Mouse (Mus musculus) embryonic facial prominence, embryonic 12.5 days (tissue): ENCODE data around the gene Tjp1. TPM values are rescaled to one million over a fixed set of nuclear protein-coding genes. Genes with fewer than 3 reads are reported as not detected.

Experiments used
- ATAC-seq: fragments of 200-750 bp; cut with Nextera tagmentation; 2 replicates; pipeline ENCODE4 v1.8.0; 2017; ENCODE audit not compliant: insufficient number of reproducible peaks, insufficient read depth, low FRiP score, low TSS enrichment
- H3K27ac ChIP-seq: fragments of 300-500 bp; sonication (generic); 2 replicates; pipeline ENCODE4 v1.5.1; 2016; ENCODE audit warnings: mild to moderate bottlenecking
- H3K27me3 ChIP-seq: fragments of 300-500 bp; sonication (generic); 2 replicates; pipeline ENCODE4 v1.6.1; 2016; ENCODE audit warnings: mild to moderate bottlenecking, moderate library complexity
- H3K36me3 ChIP-seq: fragments of 300-500 bp; sonication (generic); 2 replicates; pipeline ENCODE4 v1.6.1; 2016; ENCODE audit warnings: mild to moderate bottlenecking
- H3K4me1 ChIP-seq: fragments of 300-500 bp; sonication (generic); 2 replicates; pipeline ENCODE4 v1.6.1; 2016
- H3K4me2 ChIP-seq: fragments of 300-500 bp; sonication (generic); replicated peaks from 2 replicates; pipeline ENCODE4 v1.6.1; 2016; ENCODE audit warnings: mild to moderate bottlenecking, moderate library complexity
- H3K4me3 ChIP-seq: fragments of 300-500 bp; sonication (generic); 2 replicates; pipeline ENCODE4 v1.5.1; 2016; ENCODE audit warnings: mild to moderate bottlenecking
- H3K9ac ChIP-seq: fragments of 300-500 bp; sonication (generic); 2 replicates; pipeline ENCODE4 v1.6.1; 2016; ENCODE audit warnings: mild to moderate bottlenecking, moderate library complexity
- H3K9me3 ChIP-seq: fragments of 300-500 bp; sonication (generic); 2 replicates; pipeline ENCODE4 v1.6.1; 2016; ENCODE audit warnings: mild to moderate bottlenecking, moderate library complexity
- WGBS: fragments of 180-500 bp; shearing (Covaris S2); methylation state at CpG from one replicate; pipeline ENCODE4 v1.1.7; 2016; 5-methylcytosine and 5-hydroxymethylcytosine counted together
- polyA plus RNA-seq: library from polyadenylated mRNA; unstranded; fragments of >200 nt; fragmentation: Nextera tagmentation; extraction: Ambion mirVana; gene quantifications from 2 replicates; pipeline ENCODE4 v1.2.1, GENCODE M21; 2016

Gene Tjp1
- polyA plus RNA-seq, 1 experiment from 2014 or later, result 27.6 TPM

GRCm38 (mm10) chr7:65382515-65383283 is 144.9 kb downstream of the Tjp1 start:
- Histone ChIP-seq H3K4me3 (no peak overlapping the region), H3K9me3 (no peaks in the 10 kb centered on the region), H3K9ac (no peak overlapping the region), H3K27me3 (no peaks in the 10 kb centered on the region), H3K36me3 (no peaks in the 10 kb centered on the region), H3K4me1 (no peaks in the 10 kb centered on the region), H3K4me2 (no peak overlapping the region), H3K27ac (no peak overlapping the region)
- 74% methylated on average over 10 of the region's 10 CpGs for WGBS
- no peak for ATAC-seq

GRCm38 (mm10) chr7:65381896-65382295 is 145.7 kb downstream of the Tjp1 start:
- Histone ChIP-seq H3K27ac (no peak overlapping the region), H3K27me3 (no peaks in the 10 kb centered on the region), H3K4me1 (no peaks in the 10 kb centered on the region), H3K36me3 (no peaks in the 10 kb centered on the region), H3K4me2 (no peak overlapping the region), H3K4me3 (no peak overlapping the region), H3K9ac (no peak overlapping the region), H3K9me3 (no peaks in the 10 kb centered on the region)
- WGBS, result 42% methylated on average over 6 of the region's 6 CpGs
- no peak for ATAC-seq

GRCm38 (mm10) chr7:65380716-65381115 is 146.9 kb downstream of the Tjp1 start:
- no peak for ATAC-seq
- H3K4me3 ChIP-seq, result no peak overlapping the region
- no peaks in the 10 kb centered on the region for H3K9me3 ChIP-seq
- H3K27me3 ChIP-seq, result no peaks in the 10 kb centered on the region
- no peak overlapping the region for H3K4me2 ChIP-seq
- no peaks in the 10 kb centered on the region for H3K36me3 ChIP-seq
- H3K4me1 ChIP-seq, result no peaks in the 10 kb centered on the region
- 91% methylated on average over 9 of the region's 9 CpGs for WGBS
- no peak overlapping the region for H3K27ac ChIP-seq
- H3K9ac ChIP-seq, result no peak overlapping the region

- H3K27ac ChIP-seq, result no peak overlapping the region
- ATAC-seq, result no peak
- no peaks in the 10 kb centered on the region for H3K36me3 ChIP-seq
- WGBS, result 55% methylated on average over 9 of the region's 9 CpGs
- no peak overlapping the region for H3K4me3 ChIP-seq
- H3K9ac ChIP-seq, result no peak overlapping the region
- no peaks in the 10 kb centered on the region for H3K9me3 ChIP-seq
- H3K4me1 ChIP-seq, result no peaks in the 10 kb centered on the region
- H3K27me3 ChIP-seq, result no peaks in the 10 kb centered on the region
- H3K4me2 ChIP-seq, result no peak overlapping the region
Observed at GRCm38 (mm10) chr7:65378818-65379565, 148.6 kb downstream of the Tjp1 start.

- Histone ChIP-seq H3K4me1 (no peaks in the 10 kb centered on the region), H3K9ac (no peak overlapping the region), H3K27ac (no peak overlapping the region), H3K9me3 (no peaks in the 10 kb centered on the region), H3K4me2 (no peak overlapping the region), H3K4me3 (no peak overlapping the region), H3K27me3 (no peaks in the 10 kb centered on the region), H3K36me3 (no peaks in the 10 kb centered on the region)
- ATAC-seq, result no peak
- 82% methylated on average over 3 of the region's 3 CpGs for WGBS
Observed at GRCm38 (mm10) chr7:65377521-65377920, 150.1 kb downstream of the Tjp1 start.

- Histone ChIP-seq H3K9me3 (no peaks in the 10 kb centered on the region), H3K36me3 (no peaks in the 10 kb centered on the region), H3K27me3 (no peaks in the 10 kb centered on the region), H3K4me3 (no peak overlapping the region), H3K9ac (no peak overlapping the region), H3K27ac (no peak overlapping the region), H3K4me1 (no peaks in the 10 kb centered on the region), H3K4me2 (no peak overlapping the region)
- ATAC-seq, result no peak
- 79% methylated on average over 3 of the region's 3 CpGs for WGBS
Observed at GRCm38 (mm10) chr7:65375621-65376020, 152.0 kb downstream of the Tjp1 start.

- no peak overlapping the region for H3K9ac ChIP-seq
- 77% methylated on average over 8 of the region's 8 CpGs for WGBS
- ATAC-seq, result no peak
Observed at GRCm38 (mm10) chr7:65375176-65375575, 152.4 kb downstream of the Tjp1 start.

GRCm38 (mm10) chr7:65373336-65373735 is 154.2 kb downstream of the Tjp1 start:
- no peak overlapping the region for H3K27ac ChIP-seq
- H3K4me2 ChIP-seq, result no peak overlapping the region
- no peaks in the 10 kb centered on the region for H3K36me3 ChIP-seq
- H3K4me1 ChIP-seq, result peaks cover 12% of the 10 kb centered on the region
- no peak for ATAC-seq
- H3K27me3 ChIP-seq, result no peaks in the 10 kb centered on the region
- H3K9me3 ChIP-seq, result no peaks in the 10 kb centered on the region
- no peak overlapping the region for H3K4me3 ChIP-seq
- whole genome bisulfite sequencing, result 68% methylated on average over 8 of the region's 8 CpGs
- no peak overlapping the region for H3K9ac ChIP-seq

More at GRCm38 (mm10) chr7:65375176-65375575, 152.4 kb downstream of the Tjp1 start:
- no peaks in the 10 kb centered on the region for H3K4me1 ChIP-seq
- no peaks in the 10 kb centered on the region for H3K27me3 ChIP-seq
- H3K36me3 ChIP-seq, result no peaks in the 10 kb centered on the region
- no peak overlapping the region for H3K27ac ChIP-seq
- H3K4me3 ChIP-seq, result no peak overlapping the region
- no peaks in the 10 kb centered on the region for H3K9me3 ChIP-seq
- H3K4me2 ChIP-seq, result no peak overlapping the region

GRCm38 (mm10) chr7:65371765-65372164 is 155.8 kb downstream of the Tjp1 start:
- ATAC-seq, result no peak
- no peak overlapping the region for H3K9ac ChIP-seq
- H3K27ac ChIP-seq, result peak overlapping the region; percentile 81; the same call in 1 of the 2 replicates

GRCm38 (mm10) chr7:65370787-65371616 is 156.6 kb downstream of the Tjp1 start:
- Histone ChIP-seq H3K27ac (peak overlapping the region; percentile 81), H3K9ac (peak overlapping the region; percentile 76), H3K36me3 (no peaks in the 10 kb centered on the region), H3K27me3 (no peaks in the 10 kb centered on the region), H3K4me3 (peak overlapping the region; percentile 85), H3K4me2 (peak overlapping the region; percentile 68), H3K4me1 (peaks cover 17% of the 10 kb centered on the region), H3K9me3 (no peaks in the 10 kb centered on the region)
- peak; percentile 88 for ATAC-seq
- WGBS, result under 1% methylated on average over 87 of the region's 92 CpGs

More at GRCm38 (mm10) chr7:65371765-65372164, 155.8 kb downstream of the Tjp1 start:
- H3K36me3 ChIP-seq, result no peaks in the 10 kb centered on the region
- peak overlapping the region; percentile 85 for H3K4me3 ChIP-seq
- H3K4me1 ChIP-seq, result peaks cover 17% of the 10 kb centered on the region
- no peaks in the 10 kb centered on the region for H3K27me3 ChIP-seq
- no peaks in the 10 kb centered on the region for H3K9me3 ChIP-seq
- H3K4me2 ChIP-seq, result peak overlapping the region; percentile 68
- 50% methylated on average over 6 of the region's 6 CpGs for WGBS

- ATAC-seq, result peak; percentile 37; the same call in 1 of the 2 replicates
- peak overlapping the region; percentile 76 for H3K9ac ChIP-seq
- peaks cover 17% of the 10 kb centered on the region for H3K4me1 ChIP-seq
- peak overlapping the region; percentile 85 for H3K4me3 ChIP-seq
- H3K9me3 ChIP-seq, result no peaks in the 10 kb centered on the region
- under 1% methylated on average over 40 of the region's 46 CpGs for WGBS
- no peaks in the 10 kb centered on the region for H3K27me3 ChIP-seq
- peak overlapping the region; percentile 81 for H3K27ac ChIP-seq
- peak overlapping the region; percentile 68 for H3K4me2 ChIP-seq
- no peaks in the 10 kb centered on the region for H3K36me3 ChIP-seq
Observed at GRCm38 (mm10) chr7:65370381-65370786, 157.2 kb downstream of the Tjp1 start.
